Mouse (Mus musculus) midbrain, embryonic 13.5 days (tissue): Measurements from ENCODE around the gene Tvp23b. TPM values are rescaled to one million over a fixed set of nuclear protein-coding genes. Genes with fewer than 3 reads are reported as not detected.

Experiments used
- ATAC-seq: fragments of 200-750 bp; cut with Nextera tagmentation; 2 replicates; pipeline ENCODE4 v1.8.0; 2017; ENCODE audit warnings: mild to moderate bottlenecking, moderate TSS enrichment, moderate library complexity
- H3K27ac ChIP-seq: fragments of 300-500 bp; sonication (generic); 2 replicates; pipeline ENCODE4 v1.5.1; 2015; ENCODE audit warnings: inconsistent platforms, mild to moderate bottlenecking, moderate library complexity
- H3K27me3 ChIP-seq: fragments of 300-500 bp; sonication (generic); 2 replicates; pipeline ENCODE4 v1.6.1; 2015; ENCODE audit warnings: mild to moderate bottlenecking, inconsistent platforms
- H3K36me3 ChIP-seq: fragments of 300-500 bp; sonication (generic); 2 replicates; pipeline ENCODE4 v1.6.1; 2015; ENCODE audit warnings: mild to moderate bottlenecking, inconsistent platforms
- H3K4me1 ChIP-seq: fragments of 300-500 bp; sonication (generic); replicated peaks from 2 replicates; pipeline ENCODE4 v1.6.1; 2015; ENCODE audit warnings: inconsistent platforms
- H3K4me2 ChIP-seq: fragments of 300-500 bp; sonication (generic); replicated peaks from 2 replicates; pipeline ENCODE4 v1.6.1; 2015; ENCODE audit warnings: moderate library complexity, mild to moderate bottlenecking, inconsistent platforms
- H3K4me3 ChIP-seq: fragments of 300-500 bp; sonication (generic); replicated peaks from 2 replicates; pipeline ENCODE4 v1.5.1; 2015; ENCODE audit warnings: mild to moderate bottlenecking, inconsistent platforms
- H3K9ac ChIP-seq: fragments of 300-500 bp; sonication (generic); replicated peaks from 2 replicates; pipeline ENCODE4 v1.6.1; 2015; ENCODE audit warnings: mild to moderate bottlenecking, inconsistent platforms
- H3K9me3 ChIP-seq: fragments of 300-500 bp; sonication (generic); 2 replicates; pipeline ENCODE4 v1.6.1; 2016; ENCODE audit warnings: mild to moderate bottlenecking, inconsistent platforms
- WGBS: fragments of 180-500 bp; shearing (Covaris S2); methylation state at CpG from one replicate; pipeline ENCODE4 v1.1.7; 2015; 5-methylcytosine and 5-hydroxymethylcytosine counted together
- polyA plus RNA-seq: library from polyadenylated mRNA; unstranded; fragments of >200 nt; fragmentation: Nextera tagmentation; extraction: Ambion mirVana; gene quantifications from 2 replicates; pipeline ENCODE4 v1.2.1, GENCODE M21; 2015

Gene Tvp23b
- polyA plus RNA-seq, 1 experiment from 2014 or later, result 55.2 TPM

DNA sequence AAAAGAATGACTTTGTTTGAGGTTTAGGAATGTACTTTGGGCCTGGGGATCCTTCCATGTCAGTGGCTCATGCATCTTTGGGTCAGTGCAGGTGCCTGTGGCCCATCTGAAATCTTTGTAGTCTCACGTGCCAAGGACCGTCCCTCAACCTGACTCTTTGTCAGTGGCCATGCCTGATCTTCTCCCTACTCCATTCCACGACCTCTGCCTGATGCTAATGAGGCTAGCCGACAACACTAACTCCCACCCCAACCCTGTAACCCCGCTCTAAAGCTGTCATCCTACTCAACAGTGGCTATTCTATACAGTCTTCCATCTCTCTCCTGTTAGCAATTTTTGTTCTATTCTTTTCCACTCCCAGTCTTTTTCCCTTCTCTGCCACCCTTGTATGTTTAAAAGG is 75.9 kb downstream of the Tvp23b start:
- no peak overlapping the region for H3K4me3 ChIP-seq
- no peak overlapping the region for H3K4me2 ChIP-seq
- H3K9ac ChIP-seq, result no peak overlapping the region
- H3K4me1 ChIP-seq, result no peaks in the 10 kb centered on the region
- H3K27ac ChIP-seq, result no peak overlapping the region
- WGBS, result 86% methylated on average over 5 of the region's 5 CpGs
- no peaks in the 10 kb centered on the region for H3K36me3 ChIP-seq
- H3K9me3 ChIP-seq, result no peaks in the 10 kb centered on the region
- ATAC-seq, result no peak
- no peaks in the 10 kb centered on the region for H3K27me3 ChIP-seq

DNA sequence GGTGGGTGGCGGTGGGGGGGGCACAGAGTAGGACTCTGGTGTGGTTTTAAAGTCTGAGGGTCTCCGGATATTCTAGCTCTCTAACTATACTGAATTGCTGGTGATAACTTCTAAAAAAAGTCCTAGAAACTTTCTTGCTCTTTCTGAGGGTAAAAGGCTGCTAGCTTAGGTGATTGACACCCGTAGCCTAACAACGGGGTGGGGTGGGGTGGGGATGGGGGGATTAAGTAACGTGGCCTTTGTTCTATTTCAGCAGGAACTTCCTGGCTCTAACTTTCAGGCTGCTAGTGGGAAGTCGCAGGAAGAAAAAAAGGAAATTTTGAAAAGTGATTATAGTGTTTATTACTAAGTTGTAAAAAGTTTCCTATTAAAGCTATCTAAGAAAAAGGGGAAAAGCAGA is 76.5 kb downstream of the Tvp23b start:
- H3K4me1 ChIP-seq, result no peaks in the 10 kb centered on the region
- no peaks in the 10 kb centered on the region for H3K36me3 ChIP-seq
- H3K4me3 ChIP-seq, result no peak overlapping the region
- H3K4me2 ChIP-seq, result no peak overlapping the region
- no peaks in the 10 kb centered on the region for H3K27me3 ChIP-seq
- H3K9ac ChIP-seq, result no peak overlapping the region
- no peak overlapping the region for H3K27ac ChIP-seq
- no peaks in the 10 kb centered on the region for H3K9me3 ChIP-seq
- no peak for ATAC-seq
- 36% methylated on average over 6 of the region's 6 CpGs for WGBS

DNA sequence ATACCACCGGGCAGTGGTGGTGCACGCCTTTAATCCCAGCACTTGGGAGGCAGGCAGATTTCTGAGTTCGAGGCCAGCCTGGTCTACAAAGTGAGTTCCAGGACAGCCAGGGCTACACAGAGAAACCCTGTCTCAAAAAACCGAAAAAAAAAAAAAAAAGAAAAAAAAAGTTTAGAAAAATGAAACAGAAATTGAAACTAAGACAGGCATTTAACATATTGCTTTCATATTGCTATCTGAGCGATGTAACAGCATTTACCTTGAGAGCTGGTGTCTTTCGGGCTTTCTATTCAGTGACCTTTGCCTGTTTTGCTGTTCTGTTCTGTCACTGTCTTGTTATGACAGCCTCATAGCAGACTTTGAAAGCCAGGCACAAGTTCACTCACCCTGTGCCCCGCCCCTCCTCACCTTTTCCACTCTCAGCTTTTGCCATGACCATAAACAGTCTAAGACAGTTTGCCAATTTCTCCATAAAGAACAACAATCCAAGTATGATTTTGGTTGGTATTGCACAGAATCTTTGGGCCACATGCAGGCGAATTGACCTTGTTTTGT is 78.4 kb downstream of the Tvp23b start:
- no peak for ATAC-seq
- 90% methylated on average over 8 of the region's 8 CpGs for WGBS
- no peaks in the 10 kb centered on the region for H3K4me1 ChIP-seq
- H3K36me3 ChIP-seq, result no peaks in the 10 kb centered on the region
- H3K27me3 ChIP-seq, result no peaks in the 10 kb centered on the region
- no peaks in the 10 kb centered on the region for H3K9me3 ChIP-seq
- H3K9ac ChIP-seq, result no peak overlapping the region
- no peak overlapping the region for H3K4me3 ChIP-seq
- H3K4me2 ChIP-seq, result no peak overlapping the region
- H3K27ac ChIP-seq, result no peak overlapping the region

GRCm38 (mm10) chr11:62963292-62963691 is 84.0 kb downstream of the Tvp23b start:
- no peak overlapping the region for H3K4me2 ChIP-seq
- H3K27ac ChIP-seq, result no peak overlapping the region
- H3K4me3 ChIP-seq, result no peak overlapping the region
- no peaks in the 10 kb centered on the region for H3K27me3 ChIP-seq
- 74% methylated on average over 4 of the region's 4 CpGs for WGBS
- ATAC-seq, result no peak
- H3K36me3 ChIP-seq, result no peaks in the 10 kb centered on the region
- peaks cover 20% of the 10 kb centered on the region for H3K4me1 ChIP-seq
- H3K9me3 ChIP-seq, result no peaks in the 10 kb centered on the region
- H3K9ac ChIP-seq, result no peak overlapping the region

DNA sequence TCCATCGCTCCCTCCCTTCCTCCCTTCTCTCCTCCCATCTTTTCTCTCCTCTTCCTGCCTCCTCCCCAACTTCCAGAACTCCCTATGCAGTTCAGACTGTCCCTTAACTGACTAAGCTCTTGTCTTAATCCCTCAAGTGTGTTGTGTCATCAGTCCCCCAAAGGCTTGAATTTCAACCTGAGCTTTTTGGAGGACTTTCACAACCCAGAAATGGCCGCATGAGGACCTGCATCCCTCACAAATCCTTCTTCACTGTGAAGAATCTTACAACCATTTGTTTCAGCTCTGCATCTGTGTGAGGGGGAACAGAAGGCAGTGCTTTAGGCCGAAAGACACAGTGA is 87.1 kb downstream of the Tvp23b start:
- Histone ChIP-seq H3K27ac (peak overlapping the region; percentile 59), H3K27me3 (no peaks in the 10 kb centered on the region), H3K4me1 (peaks cover 20% of the 10 kb centered on the region), H3K36me3 (no peaks in the 10 kb centered on the region), H3K9me3 (no peaks in the 10 kb centered on the region), H3K9ac (peak overlapping the region; percentile 45; the same call in 1 of the 2 replicates), H3K4me2 (peak overlapping the region; percentile 48), H3K4me3 (no peak overlapping the region)
- ATAC-seq, result no peak
- WGBS, result 39% methylated on average over 3 of the region's 3 CpGs

Other genes with a start within 250 kb of the Tvp23b start
- gene Lrrc75a, start 230.9 kb upstream of the Tvp23b start, polyA plus RNA-seq, result 8.2 and 11.4 TPM in 2 replicates
- 23.0 and 25.2 TPM in 2 replicates for gene Mmgt2, start 230.8 kb upstream of the Tvp23b start, polyA plus RNA-seq
- gene Zfp287, start 147.6 kb upstream of the Tvp23b start, polyA plus RNA-seq, result 21.2 and 22.2 TPM in 2 replicates
- not detected in 2 replicates for gene Gm10428, start 126.4 kb upstream of the Tvp23b start, polyA plus RNA-seq
- 35.4 and 37.9 TPM in 2 replicates for gene Zfp286, start 90.0 kb upstream of the Tvp23b start, polyA plus RNA-seq
- gene Trim16, start 59.2 kb upstream of the Tvp23b start, polyA plus RNA-seq, result 4.5 and 5.3 TPM in 2 replicates
- 0.22 and 0.24 TPM in 2 replicates for gene Fbxw10, start 32.4 kb upstream of the Tvp23b start, polyA plus RNA-seq
- gene Cdrt4, start 71.7 kb downstream of the Tvp23b start, polyA plus RNA-seq, result not detected in 2 replicates
- not detected in 2 replicates for gene Tekt3, start 182.2 kb downstream of the Tvp23b start, polyA plus RNA-seq
- 17.1 and 19.0 TPM in 2 replicates for gene Pmp22, start 249.5 kb downstream of the Tvp23b start, polyA plus RNA-seq